Mouse (Mus musculus) myocyte (in vitro differentiated cells): ENCODE measurements at regions not wholly inside any gene's neighbourhood (a gene's known extent, or its start where the extent isn't known, plus 50 kb on each side); places are given as distances from the start of the nearest gene placed in this dataset.

Source experiments
- H3K27me3 ChIP-seq: one replicate; pipeline ENCODE4 v1.6.1; 2011; ENCODE audit not compliant: control insufficient read depth, insufficient read depth, insufficient read length
- H3K36me3 ChIP-seq: one replicate; pipeline ENCODE4 v1.6.1; 2011; ENCODE audit not compliant: control insufficient read depth, insufficient read depth
- H3K4me2 ChIP-seq: one replicate; pipeline ENCODE4 v1.6.1; 2011; ENCODE audit warnings: low read depth, control low read depth
- H3K4me3 ChIP-seq: one replicate; pipeline ENCODE4 v1.5.1; 2011; ENCODE audit warnings: mild to moderate bottlenecking, control low read depth, moderate library complexity
- H3K79me2 ChIP-seq: one replicate; pipeline ENCODE4 v1.6.1; 2011; ENCODE audit not compliant: control insufficient read depth, insufficient read depth
- H3ac ChIP-seq: one replicate; pipeline ENCODE4 v1.6.1; 2011; ENCODE audit not compliant: control insufficient read depth, insufficient read length
- CEBPB ChIP-seq: IDR thresholded peaks from 2 replicates; pipeline ENCODE4 v1.6.1; 2011; ENCODE audit warnings: mild to moderate bottlenecking, moderate library complexity; ENCODE audit not compliant: poor library complexity, insufficient read depth, severe bottlenecking
- E2F4 ChIP-seq: IDR thresholded peaks from one replicate; pipeline ENCODE4 v1.6.1; 2011; ENCODE audit warnings: mild to moderate bottlenecking, control low read depth, moderate library complexity; ENCODE audit not compliant: insufficient read depth
- MAX ChIP-seq: IDR thresholded peaks from one replicate; pipeline ENCODE4 v1.6.1; 2011; ENCODE audit warnings: low read depth, mild to moderate bottlenecking, control low read depth
- MYOD1 ChIP-seq, 3 experiments: IDR thresholded peaks; one replicate each; pipeline ENCODE4 v1.6.1; 2011; ENCODE audit warnings: control low read depth in 2 of 3, low read depth in 2 of 3, mild to moderate bottlenecking in 2 of 3, moderate library complexity in 1 of 3; ENCODE audit not compliant: insufficient read length in 2 of 3, control insufficient read depth in 1 of 3
- MYOG ChIP-seq, 3 experiments: IDR thresholded peaks; one replicate each; pipeline ENCODE4 v1.6.1; 2011; ENCODE audit warnings: control low read depth in 2 of 3, low read depth in 2 of 3, mild to moderate bottlenecking in 2 of 3; ENCODE audit not compliant: insufficient read length in 2 of 3, control insufficient read depth in 1 of 3, insufficient read depth in 1 of 3
- POLR2A ChIP-seq: IDR thresholded peaks from one replicate; pipeline ENCODE4 v1.6.1; 2011; ENCODE audit warnings: low read depth, mild to moderate bottlenecking, control low read depth, moderate library complexity; ENCODE audit not compliant: insufficient read length
- POLR2AphosphoS2 ChIP-seq: IDR thresholded peaks from one replicate; pipeline ENCODE4 v1.6.1; 2011; ENCODE audit warnings: low read depth, control low read depth; ENCODE audit not compliant: insufficient read length
- REST ChIP-seq: IDR thresholded peaks from one replicate; pipeline ENCODE4 v1.6.1; 2011; ENCODE audit warnings: mild to moderate bottlenecking, control low read depth, moderate library complexity; ENCODE audit not compliant: insufficient read depth, insufficient read length
- SRF ChIP-seq: IDR thresholded peaks from one replicate; pipeline ENCODE4 v1.6.1; 2011; ENCODE audit warnings: low read depth; ENCODE audit not compliant: control insufficient read depth, insufficient read length
- TCF12 ChIP-seq: IDR thresholded peaks from one replicate; pipeline ENCODE4 v1.6.1; 2011; ENCODE audit warnings: mild to moderate bottlenecking, control low read depth; ENCODE audit not compliant: poor library complexity, insufficient read depth, severe bottlenecking
- TCF3 ChIP-seq: IDR thresholded peaks from one replicate; pipeline ENCODE4 v1.6.1; 2011; ENCODE audit warnings: low read depth, control low read depth; ENCODE audit not compliant: insufficient read length
- USF1 ChIP-seq: IDR thresholded peaks from one replicate; pipeline ENCODE4 v1.6.1; 2011; ENCODE audit warnings: low read depth, mild to moderate bottlenecking, control low read depth, moderate library complexity

DNA sequence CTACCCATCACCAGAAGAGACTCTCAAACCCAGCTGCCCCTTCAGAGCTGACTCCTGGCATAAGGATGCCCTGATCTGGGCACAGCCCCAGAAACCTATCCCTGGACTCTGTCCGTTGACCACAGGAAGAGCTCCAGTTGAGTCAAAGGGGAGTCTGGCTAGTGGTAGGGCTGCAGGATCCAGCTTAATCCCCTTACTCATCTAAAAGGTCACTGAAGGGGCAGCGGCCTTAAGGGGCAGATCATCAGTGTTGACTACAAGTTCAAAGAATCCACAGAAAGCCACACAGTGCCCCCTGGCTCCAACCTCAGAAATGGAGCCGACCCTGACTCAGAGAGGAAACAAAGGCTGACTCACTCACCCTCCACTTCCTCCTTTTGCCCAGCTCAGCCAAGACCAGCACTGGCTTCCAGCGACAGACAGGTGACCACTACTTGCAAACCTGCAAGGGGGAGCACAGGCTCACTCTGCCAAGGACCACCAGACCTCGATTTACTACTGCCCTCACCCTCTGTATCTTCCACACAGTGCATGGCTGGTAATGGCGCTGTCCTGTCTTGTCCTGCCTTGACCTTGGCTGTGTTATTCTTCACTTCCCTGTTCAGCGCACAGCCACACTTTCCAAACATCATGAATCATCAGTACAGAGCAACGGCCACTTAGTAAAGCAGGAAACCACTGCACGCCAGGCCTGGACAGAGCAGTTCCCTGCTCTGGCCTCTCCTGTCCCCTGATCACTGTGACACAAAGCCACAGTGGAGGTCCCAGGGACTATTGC, 96.0 kb downstream of the Tomm20 start:
- Histone ChIP-seq H3K36me3 (no peaks in the 10 kb centered on the region), H3K4me2 (peak overlapping the region; percentile 54), H3K4me3 (no peak overlapping the region), H3K79me2 (no peaks in the 10 kb centered on the region), H3K27me3 (no peaks in the 10 kb centered on the region), H3ac (no peak overlapping the region)
- TF ChIP-seq SRF (peak; percentile 55), CEBPB (0 out of 2 replicates have a peak, but pooled peaks have one; percentile 0), TCF3 (no peak), POLR2AphosphoS2 (no peak), MYOD1 (IDR thresholded peaks at IDR 0.05; ENCODE audit: control insufficient read depth in 1 of 3, insufficient read length in 2 of 3, low read depth in 2 of 3) (peak in 2 of 3 experiments; percentile 50 to 72), TCF12 (peak; percentile 69), E2F4 (no peak), REST (no peak), MAX (no peak), MYOG (IDR thresholded peaks at IDR 0.05; ENCODE audit: control insufficient read depth in 1 of 3, insufficient read depth in 1 of 3, insufficient read length in 2 of 3, low read depth in 2 of 3) (peak in 2 of 3 experiments; percentile 19 to 63), POLR2A (no peak), USF1 (no peak)

DNA sequence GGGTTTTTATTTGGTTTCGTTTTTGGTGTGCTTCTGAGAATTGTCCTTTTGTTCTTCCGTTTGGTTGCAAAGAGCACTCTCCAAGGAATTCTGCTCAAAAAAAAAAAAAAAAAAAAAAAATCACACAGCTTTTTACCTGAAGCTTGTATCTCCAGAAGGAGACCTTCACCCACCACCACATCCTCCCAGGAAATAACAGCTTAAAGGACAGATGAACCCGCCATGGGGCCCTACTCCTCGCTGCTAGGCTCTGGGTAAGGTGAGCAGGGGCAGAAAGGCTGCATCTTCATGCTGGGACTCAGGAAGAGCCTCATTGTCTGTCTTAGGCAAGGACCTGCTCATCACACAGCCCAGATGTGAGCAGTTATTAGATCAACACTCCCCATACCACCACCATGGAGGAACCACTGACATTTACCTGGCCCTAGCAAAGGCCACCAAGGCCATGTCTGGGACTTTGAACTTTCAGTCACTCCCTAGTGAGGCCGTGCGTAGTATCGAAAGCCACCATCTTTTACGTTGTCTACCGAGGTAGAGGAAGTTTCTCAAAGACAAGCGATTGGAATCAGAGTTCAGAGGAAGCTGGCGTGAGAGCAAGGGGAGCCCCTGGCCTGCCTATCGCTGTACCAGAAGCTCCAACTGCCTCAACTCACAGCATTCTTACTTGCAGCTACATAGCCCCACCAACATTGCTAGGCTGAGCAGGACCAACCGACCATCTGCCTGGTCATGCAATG, 97.1 kb downstream of the Tomm20 start:
- no peak overlapping the region for H3ac ChIP-seq
- H3K79me2 ChIP-seq: no peaks in the 10 kb centered on the region
- peak overlapping the region; percentile 36 for H3K4me2 ChIP-seq
- H3K36me3 ChIP-seq: no peaks in the 10 kb centered on the region
- no peaks in the 10 kb centered on the region for H3K27me3 ChIP-seq
- H3K4me3 ChIP-seq: no peak overlapping the region
- no peak for TF ChIP-seq SRF
- TF ChIP-seq MYOD1 (IDR thresholded peaks at IDR 0.05; ENCODE audit: control insufficient read depth in 1 of 3, insufficient read length in 2 of 3, low read depth in 2 of 3): no peak

DNA sequence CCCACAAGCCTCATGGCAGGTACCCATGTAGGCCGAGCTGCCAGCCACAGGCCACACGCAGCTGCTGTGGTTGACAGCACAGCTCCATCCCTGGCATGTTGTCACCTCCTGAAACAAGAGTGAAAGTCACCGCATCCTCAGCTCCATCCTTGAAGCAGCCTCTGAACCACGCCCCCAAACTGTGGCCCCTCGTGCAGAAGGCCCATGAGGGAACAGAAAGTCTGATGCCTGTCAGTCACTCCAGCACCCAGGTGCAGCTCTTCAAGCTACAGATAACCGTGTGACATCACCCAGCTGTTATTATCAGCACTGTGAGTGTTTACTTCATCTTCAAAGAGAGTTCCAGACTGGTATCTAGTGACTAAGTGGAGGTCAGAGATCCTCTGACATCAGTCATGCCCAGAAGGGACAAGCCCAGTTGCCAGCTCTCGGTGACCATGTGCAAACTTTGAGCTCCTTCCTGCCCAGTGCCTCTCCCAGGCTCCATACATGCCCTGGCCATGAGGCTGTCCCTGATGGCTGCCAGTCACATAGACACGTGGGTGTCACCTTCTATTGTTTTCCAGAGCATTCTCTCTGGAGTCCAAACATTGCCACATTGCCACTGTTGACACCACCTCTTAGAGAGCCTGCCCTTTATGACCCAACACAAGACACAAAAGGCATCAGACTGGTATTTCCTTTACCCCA, 97.8 kb downstream of the Tomm20 start:
- Histone ChIP-seq H3K4me2 (peak overlapping the region; percentile 36), H3K27me3 (no peaks in the 10 kb centered on the region), H3K4me3 (no peak overlapping the region), H3ac (no peak overlapping the region), H3K79me2 (no peaks in the 10 kb centered on the region), H3K36me3 (no peaks in the 10 kb centered on the region)
- TF ChIP-seq TCF3: peak; percentile 95
- TF ChIP-seq MYOG (IDR thresholded peaks at IDR 0.05; ENCODE audit: control insufficient read depth in 1 of 3, insufficient read depth in 1 of 3, insufficient read length in 2 of 3, low read depth in 2 of 3): peak; percentile 93 to 100 (median 97)
- TF ChIP-seq TCF12: peak; percentile 44
- TF ChIP-seq POLR2A: no peak
- no peak for TF ChIP-seq REST
- peak; percentile 29 to 93 (median 85) for TF ChIP-seq MYOD1 (IDR thresholded peaks at IDR 0.05; ENCODE audit: control insufficient read depth in 1 of 3, insufficient read length in 2 of 3, low read depth in 2 of 3)
- peak; percentile 32; the same call in 1 of the 2 replicates for TF ChIP-seq CEBPB

DNA sequence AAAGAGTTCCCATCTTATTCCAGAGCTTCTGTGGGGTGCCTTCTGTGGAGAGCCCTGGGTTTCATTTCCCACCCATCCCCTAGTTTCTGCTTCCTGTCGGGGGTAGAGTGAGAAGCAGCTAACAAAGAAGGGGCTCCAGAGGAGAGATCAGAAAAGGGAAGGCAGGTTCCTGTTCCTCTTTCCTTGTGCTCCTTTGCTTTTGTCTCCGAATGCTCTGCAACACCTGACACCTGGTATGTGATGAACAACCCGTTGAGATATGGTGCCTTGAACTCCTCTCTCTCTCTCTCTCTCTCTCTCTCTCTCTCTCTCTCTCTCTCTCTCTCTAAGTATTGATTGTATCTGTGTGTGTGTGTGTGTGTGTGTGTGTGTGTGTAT, 99.5 kb downstream of the Tomm20 start:
- Histone ChIP-seq H3K4me2 (no peak overlapping the region), H3ac (no peak overlapping the region), H3K27me3 (no peaks in the 10 kb centered on the region), H3K4me3 (no peak overlapping the region), H3K36me3 (no peaks in the 10 kb centered on the region), H3K79me2 (no peaks in the 10 kb centered on the region)
- TF ChIP-seq E2F4 (no peak), USF1 (no peak), CEBPB (no peak), REST (no peak), SRF (no peak), TCF12 (no peak), POLR2A (no peak), MYOG (IDR thresholded peaks at IDR 0.05; ENCODE audit: control insufficient read depth in 1 of 3, insufficient read depth in 1 of 3, insufficient read length in 2 of 3, low read depth in 2 of 3) (no peak), POLR2AphosphoS2 (no peak), MYOD1 (IDR thresholded peaks at IDR 0.05; ENCODE audit: control insufficient read depth in 1 of 3, insufficient read length in 2 of 3, low read depth in 2 of 3) (no peak), TCF3 (no peak), MAX (no peak)
